ENCODE assay signal across 17 mouse cellular contexts in the genomic region with DNA sequence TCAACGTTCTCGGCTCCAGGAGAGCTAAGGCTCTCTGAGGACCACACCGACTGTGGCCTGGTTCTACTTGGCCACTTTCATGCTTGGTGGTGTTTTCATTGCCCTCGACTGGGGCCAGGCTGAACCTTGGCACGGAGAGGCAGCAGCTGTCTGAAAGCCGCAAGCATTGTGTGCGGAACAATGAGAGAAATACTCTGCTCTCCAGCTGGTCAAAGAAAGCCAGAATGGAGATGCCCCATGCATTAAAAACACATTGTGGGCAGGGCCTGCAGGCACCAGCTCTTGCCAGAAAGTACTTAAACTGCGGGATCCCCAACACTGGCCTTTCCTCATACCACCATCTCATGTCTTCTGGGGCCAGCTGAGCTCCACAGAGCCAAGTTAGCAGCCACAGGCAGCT. TPM values are rescaled to one million over a fixed set of nuclear protein-coding genes. Genes with fewer than 3 reads are reported as not detected.
DNase-seq lines count a peak whose midpoint lies in the region; ATAC-seq lines count a peak whose summit lies in the region.
"Had no signal": no experiment of that assay in that cellular context is flagged by ENCODE, and none has a peak within 500 bp of the region (broad histone marks: within the 10 kb centered on the region; RNA-seq: fewer than 3 reads in every experiment).

No protein-coding gene starts in this region.

- H3K4me3 ChIP-seq in forebrain, embryonic 14.5 days (ENCODE audit: low read depth, low read length): no peak overlapping the region
- H3K4me3 ChIP-seq in hindbrain, embryonic 16.5 days (ENCODE audit: low read length): no peak overlapping the region
- no peak overlapping the region for H3K4me3 ChIP-seq in neural tube, embryonic 12.5 days
- H3K4me3 ChIP-seq: heart, embryonic 12.5 days; limb, embryonic 10.5 days had no signal

- peaks cover 42% of the 10 kb centered on the region; the same call in 1 of the 2 replicates for H3K36me3 ChIP-seq in forebrain, embryonic 14.5 days (ENCODE audit: control insufficient read depth, insufficient read depth, low read length)
- peaks cover 5% of the 10 kb centered on the region; the same call in 1 of the 2 replicates for H3K36me3 ChIP-seq in hindbrain, embryonic 16.5 days (ENCODE audit: control insufficient read depth, insufficient read depth, low read length)
- H3K36me3 ChIP-seq in neural tube, embryonic 12.5 days: 0 out of 2 replicates have a peak, but pooled peaks cover 11% of the 10 kb centered on the region
- H3K36me3 ChIP-seq: heart, embryonic 12.5 days had no signal

- no peak overlapping the region for H3K9ac ChIP-seq in forebrain, embryonic 14.5 days (ENCODE audit: low read length)
- no peak overlapping the region for H3K9ac ChIP-seq in hindbrain, embryonic 16.5 days (ENCODE audit: low read depth, low read length)
- H3K9ac ChIP-seq in neural tube, embryonic 12.5 days: no peak overlapping the region
- H3K9ac ChIP-seq: heart, embryonic 12.5 days; liver, embryonic 14.5 days had no signal

- DNase-seq in cerebellum, postnatal 10 days: peak; percentile 26 to 43
- DNase-seq in cerebellum, postnatal 14 days: no peak
- DNase-seq in forebrain, embryonic 14.5 days (ENCODE audit: low spot score): peak; percentile 53
- DNase-seq in heart, adult 9 months (ENCODE audit: low spot score in 2 of 2): no peak
- no peak for DNase-seq in urinary bladder, postnatal 4 days (ENCODE audit: low spot score in 2 of 2)
- DNase-seq: cerebellum, adult 8-10 months; embryo, embryonic 11 days; heart, postnatal 4 days; kidney, adult 9 months; right cerebral cortex, postnatal 4 days; thymus, adult 18-20 months had no signal

- H3K4me2 ChIP-seq in forebrain, embryonic 14.5 days (ENCODE audit: low read length): no peak overlapping the region
- no peak overlapping the region for H3K4me2 ChIP-seq in hindbrain, embryonic 16.5 days (ENCODE audit: low read length)
- no peak overlapping the region for H3K4me2 ChIP-seq in neural tube, embryonic 12.5 days (replicated peaks)
- H3K4me2 ChIP-seq: heart, embryonic 12.5 days had no signal

- H3K9me3 ChIP-seq in forebrain, embryonic 14.5 days (replicated peaks; ENCODE audit: control insufficient read depth, low read length): no peaks in the 10 kb centered on the region
- no peaks in the 10 kb centered on the region for H3K9me3 ChIP-seq in hindbrain, embryonic 16.5 days (ENCODE audit: control insufficient read depth, low read length)
- H3K9me3 ChIP-seq in neural tube, embryonic 12.5 days: no peaks in the 10 kb centered on the region
- H3K9me3 ChIP-seq: heart, embryonic 12.5 days; limb, embryonic 10.5 days had no signal

- H3K27ac ChIP-seq in forebrain, embryonic 14.5 days (ENCODE audit: low read depth, low read length): no peak overlapping the region
- H3K27ac ChIP-seq in hindbrain, embryonic 16.5 days (ENCODE audit: low read depth, low read length): peak overlapping the region; percentile 67
- no peak overlapping the region for H3K27ac ChIP-seq in neural tube, embryonic 12.5 days
- H3K27ac ChIP-seq: limb, embryonic 10.5 days; liver, embryonic 14.5 days had no signal

- WGBS in forebrain, embryonic 14.5 days: 49% methylated on average over 8 of the region's 8 CpGs
- WGBS in hindbrain, embryonic 16.5 days: 27% methylated on average over 8 of the region's 8 CpGs
- WGBS in neural tube, embryonic 12.5 days: 51% methylated on average over 8 of the region's 8 CpGs

- H3K27me3 ChIP-seq in forebrain, embryonic 14.5 days (replicated peaks; ENCODE audit: control insufficient read depth, insufficient read depth, low read length): no peaks in the 10 kb centered on the region
- no peaks in the 10 kb centered on the region for H3K27me3 ChIP-seq in hindbrain, embryonic 16.5 days (replicated peaks; ENCODE audit: control insufficient read depth, insufficient read depth, low read length)
- H3K27me3 ChIP-seq in neural tube, embryonic 12.5 days (replicated peaks): no peaks in the 10 kb centered on the region
- H3K27me3 ChIP-seq: heart, embryonic 12.5 days had no signal

- H3K4me1 ChIP-seq in forebrain, embryonic 14.5 days (ENCODE audit: control insufficient read depth, insufficient read depth, low read length): peaks cover 17% of the 10 kb centered on the region
- peaks cover 12% of the 10 kb centered on the region for H3K4me1 ChIP-seq in hindbrain, embryonic 16.5 days (ENCODE audit: control insufficient read depth, insufficient read depth, low read depth, low read length)
- H3K4me1 ChIP-seq in neural tube, embryonic 12.5 days: peaks cover 24% of the 10 kb centered on the region

- peak; percentile 47; the same call in 1 of the 2 replicates for ATAC-seq in forebrain, embryonic 14.5 days
- peak; percentile 83 for ATAC-seq in hindbrain, embryonic 16.5 days
- peak; percentile 65 for ATAC-seq in neural tube, embryonic 12.5 days (ENCODE audit: low FRiP score, low read depth)
- no peak for ATAC-seq in granulocyte monocyte progenitor cell, adult 5-6 weeks (replicated peaks; ENCODE audit: poor library complexity, severe bottlenecking)

RNA-seq across cellular contexts. Expression of gene Rars, which starts 54.5 kb away (rescaled TPM):
- 83.2 and 86.7 TPM in 2 replicates for polyA plus RNA-seq in forebrain, embryonic 14.5 days (2014; fragmentation: Nextera tagmentation; extraction: Ambion mirVana)
- polyA plus RNA-seq in hindbrain, embryonic 16.5 days (2015; fragmentation: Nextera tagmentation; extraction: Ambion mirVana): 64.9 and 70.3 TPM in 2 replicates
- 78.8 and 91.6 TPM in 2 replicates for polyA plus RNA-seq in neural tube, embryonic 12.5 days (2016; fragmentation: Nextera tagmentation; extraction: Ambion mirVana)
- 111 and 133 TPM in 2 replicates for total RNA-seq in granulocyte monocyte progenitor cell, adult 5-6 weeks (2014; fragmentation: Nextera tagmentation)
- 120 and 124 TPM in 2 replicates for total RNA-seq in granulocyte monocyte progenitor cell, adult 5-6 weeks (2017)

Comparison
In these comparisons a context has a peak if more than half of its experiments do, and no peak if none do; other contexts are left out.
1. DNase-seq: peak in cerebellum, postnatal 10 days (2 of 2) and forebrain, embryonic 14.5 days (single experiment); none in cerebellum, postnatal 14 days (0 of 2), heart, adult 9 months (0 of 2) and urinary bladder, postnatal 4 days (0 of 2).